Mouse (Mus musculus): Measurements from ENCODE around the gene Dnajb3. TPM values are rescaled to one million over a fixed set of nuclear protein-coding genes. Genes with fewer than 3 reads are reported as not detected.

The Dnajb3 gene
- polyA plus RNA-seq, 1 experiment from 2014 or later, result 13.6 TPM

- no peak overlapping the region for H3K9ac ChIP-seq (ENCODE audit: low read depth, low read length)
- H3K27ac ChIP-seq, result no peak overlapping the region
- 72% methylated on average over 9 of the region's 9 CpGs for WGBS
- no peak for TF ChIP-seq CTCF (IDR thresholded peaks at IDR 0.05; ENCODE audit: low read depth)
- H3K27me3 ChIP-seq (ENCODE audit: insufficient read depth, low read length), result no peaks in the 10 kb centered on the region
- H3K4me3 ChIP-seq (replicated peaks; ENCODE audit: low read depth, low read length), result no peak overlapping the region
- DNase-seq (ENCODE audit: low spot score), result no peak
- no peaks in the 10 kb centered on the region for H3K36me3 ChIP-seq (ENCODE audit: insufficient read depth, low read length)
- H3K9me3 ChIP-seq (replicated peaks; ENCODE audit: low read length), result peaks cover 39% of the 10 kb centered on the region
- H3K4me2 ChIP-seq (ENCODE audit: low read length), result no peak overlapping the region
- H3K4me1 ChIP-seq (replicated peaks; ENCODE audit: insufficient read depth, low read length), result no peaks in the 10 kb centered on the region
- ATAC-seq (replicated peaks; ENCODE audit: low FRiP score, low read depth), result no peak
These were observed 12.5 kb upstream of the Dnajb3 start for GRCm38 (mm10) chr1:88218051-88218450.

GRCm38 (mm10) chr1:88217576-88217975 lies 12.0 kb upstream of the Dnajb3 start:
- Histone ChIP-seq H3K27ac (no peak overlapping the region), H3K27me3 (ENCODE audit: insufficient read depth, low read length) (no peaks in the 10 kb centered on the region), H3K9ac (ENCODE audit: low read depth, low read length) (no peak overlapping the region), H3K4me1 (replicated peaks; ENCODE audit: insufficient read depth, low read length) (no peaks in the 10 kb centered on the region), H3K4me2 (ENCODE audit: low read length) (no peak overlapping the region), H3K36me3 (ENCODE audit: insufficient read depth, low read length) (no peaks in the 10 kb centered on the region), H3K4me3 (replicated peaks; ENCODE audit: low read depth, low read length) (no peak overlapping the region), H3K9me3 (replicated peaks; ENCODE audit: low read length) (peaks cover 43% of the 10 kb centered on the region)
- WGBS, result 41% methylated on average over 3 of the region's 3 CpGs
- ATAC-seq (replicated peaks; ENCODE audit: low FRiP score, low read depth) (no peak), DNase-seq (ENCODE audit: low spot score) (peak; percentile 5)
- TF ChIP-seq CTCF (IDR thresholded peaks at IDR 0.05; ENCODE audit: low read depth), result no peak

GRCm38 (mm10) chr1:88217144-88217543 lies 11.6 kb upstream of the Dnajb3 start:
- Histone ChIP-seq H3K27ac (no peak overlapping the region), H3K9me3 (replicated peaks; ENCODE audit: low read length) (peaks cover 48% of the 10 kb centered on the region), H3K4me3 (replicated peaks; ENCODE audit: low read depth, low read length) (no peak overlapping the region), H3K9ac (ENCODE audit: low read depth, low read length) (no peak overlapping the region), H3K4me2 (ENCODE audit: low read length) (no peak overlapping the region), H3K4me1 (replicated peaks; ENCODE audit: insufficient read depth, low read length) (no peaks in the 10 kb centered on the region), H3K36me3 (ENCODE audit: insufficient read depth, low read length) (no peaks in the 10 kb centered on the region), H3K27me3 (ENCODE audit: insufficient read depth, low read length) (no peaks in the 10 kb centered on the region)
- peak; percentile 20; the same call in 1 of the 2 replicates for TF ChIP-seq CTCF (IDR thresholded peaks at IDR 0.05; ENCODE audit: low read depth)
- peak; percentile 3 for DNase-seq (ENCODE audit: low spot score)
- WGBS, result 56% methylated on average over 2 of the region's 2 CpGs
- ATAC-seq (replicated peaks; ENCODE audit: low FRiP score, low read depth), result no peak

- peaks cover 54% of the 10 kb centered on the region for H3K9me3 ChIP-seq (replicated peaks; ENCODE audit: low read length)
- no peak overlapping the region for H3K9ac ChIP-seq (ENCODE audit: low read depth, low read length)
- DNase-seq (ENCODE audit: low spot score) (peak; percentile 3), ATAC-seq (replicated peaks; ENCODE audit: low FRiP score, low read depth) (no peak)
- H3K27ac ChIP-seq, result no peak overlapping the region
- H3K4me2 ChIP-seq (ENCODE audit: low read length), result no peak overlapping the region
- no peak for TF ChIP-seq CTCF (IDR thresholded peaks at IDR 0.05; ENCODE audit: low read depth)
- no peaks in the 10 kb centered on the region for H3K36me3 ChIP-seq (ENCODE audit: insufficient read depth, low read length)
- H3K27me3 ChIP-seq (ENCODE audit: insufficient read depth, low read length), result no peaks in the 10 kb centered on the region
- H3K4me3 ChIP-seq (replicated peaks; ENCODE audit: low read depth, low read length), result no peak overlapping the region
- H3K4me1 ChIP-seq (replicated peaks; ENCODE audit: insufficient read depth, low read length), result no peaks in the 10 kb centered on the region
- WGBS, result 59% methylated on average over 2 of the region's 2 CpGs
These were observed 11.0 kb upstream of the Dnajb3 start for GRCm38 (mm10) chr1:88216551-88216950.

GRCm38 (mm10) chr1:88215466-88216380 lies 10.1 kb upstream of the Dnajb3 start:
- Histone ChIP-seq H3K4me3 (replicated peaks; ENCODE audit: low read depth, low read length) (no peak overlapping the region), H3K27me3 (ENCODE audit: insufficient read depth, low read length) (no peaks in the 10 kb centered on the region), H3K9me3 (replicated peaks; ENCODE audit: low read length) (peaks cover 57% of the 10 kb centered on the region), H3K9ac (ENCODE audit: low read depth, low read length) (no peak overlapping the region), H3K36me3 (ENCODE audit: insufficient read depth, low read length) (no peaks in the 10 kb centered on the region), H3K27ac (no peak overlapping the region), H3K4me1 (replicated peaks; ENCODE audit: insufficient read depth, low read length) (no peaks in the 10 kb centered on the region), H3K4me2 (ENCODE audit: low read length) (no peak overlapping the region)
- ATAC-seq (replicated peaks; ENCODE audit: low FRiP score, low read depth), result no peak
- TF ChIP-seq CTCF (IDR thresholded peaks at IDR 0.05; ENCODE audit: low read depth), result no peak
- peak; percentile 15 for DNase-seq (ENCODE audit: low spot score)
- WGBS, result 70% methylated on average over 10 of the region's 10 CpGs

GRCm38 (mm10) chr1:88214462-88214952 lies 8.9 kb upstream of the Dnajb3 start:
- ATAC-seq (replicated peaks; ENCODE audit: low FRiP score, low read depth) (no peak), DNase-seq (ENCODE audit: low spot score) (peak; percentile 1)
- Histone ChIP-seq H3K9me3 (replicated peaks; ENCODE audit: low read length) (peaks cover 57% of the 10 kb centered on the region), H3K36me3 (ENCODE audit: insufficient read depth, low read length) (no peaks in the 10 kb centered on the region), H3K4me2 (ENCODE audit: low read length) (no peak overlapping the region), H3K9ac (ENCODE audit: low read depth, low read length) (no peak overlapping the region), H3K4me3 (replicated peaks; ENCODE audit: low read depth, low read length) (no peak overlapping the region), H3K27ac (no peak overlapping the region), H3K4me1 (replicated peaks; ENCODE audit: insufficient read depth, low read length) (no peaks in the 10 kb centered on the region), H3K27me3 (ENCODE audit: insufficient read depth, low read length) (no peaks in the 10 kb centered on the region)
- 77% methylated on average over 2 of the region's 2 CpGs for WGBS
- TF ChIP-seq CTCF (IDR thresholded peaks at IDR 0.05; ENCODE audit: low read depth), result no peak

All from kidney, postnatal 0 days (tissue).